Mouse (Mus musculus): Measurements from ENCODE around the gene Krtap8-1. TPM values are rescaled to one million over a fixed set of nuclear protein-coding genes. Genes with fewer than 3 reads are reported as not detected.

Gene Krtap8-1
- polyA plus RNA-seq (2016; fragmentation: Nextera tagmentation; extraction: Ambion mirVana) = not detected in 2 replicates

DNA sequence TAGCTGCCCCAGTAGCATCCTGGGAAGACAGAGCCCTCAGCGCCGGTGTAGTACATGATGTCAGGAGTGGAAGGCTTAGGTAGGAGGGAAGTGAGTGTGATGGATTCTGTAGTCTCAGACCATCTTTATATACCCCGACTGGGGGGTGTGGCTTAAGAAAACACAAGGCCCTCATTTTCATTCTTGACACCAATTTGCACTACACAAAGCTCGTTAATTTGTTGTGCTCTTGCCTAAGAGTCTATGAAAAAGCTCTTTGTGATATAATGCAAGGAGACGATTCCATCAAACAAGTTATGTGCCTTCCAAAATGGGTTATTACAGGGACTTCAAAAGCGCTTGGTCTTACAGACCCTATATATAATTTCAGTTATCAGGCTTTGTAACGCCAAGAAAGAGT is at the start of gene Krtap8-1:
Krtap8-1 (minus strand) TSS at position 101 of the 400 bp plus-strand sequence.
- no peaks in the 10 kb centered on the region for H3K27me3 ChIP-seq
- no peak within 1 kb of the TSS for H3K27ac ChIP-seq
- no peak for ATAC-seq (ENCODE audit: low FRiP score)
- H3K4me3 ChIP-seq (replicated peaks) = no peak within 1 kb of the TSS
- H3K4me1 ChIP-seq = no peaks in the 10 kb centered on the region
- no peaks in the 10 kb centered on the region for H3K36me3 ChIP-seq (replicated peaks)
- H3K4me2 ChIP-seq = no peak within 1 kb of the TSS
- no peaks in the 10 kb centered on the region for H3K9me3 ChIP-seq
- no peak within 1 kb of the TSS for H3K9ac ChIP-seq
- WGBS = 74% methylated on average over 7 of the region's 7 CpGs

DNA sequence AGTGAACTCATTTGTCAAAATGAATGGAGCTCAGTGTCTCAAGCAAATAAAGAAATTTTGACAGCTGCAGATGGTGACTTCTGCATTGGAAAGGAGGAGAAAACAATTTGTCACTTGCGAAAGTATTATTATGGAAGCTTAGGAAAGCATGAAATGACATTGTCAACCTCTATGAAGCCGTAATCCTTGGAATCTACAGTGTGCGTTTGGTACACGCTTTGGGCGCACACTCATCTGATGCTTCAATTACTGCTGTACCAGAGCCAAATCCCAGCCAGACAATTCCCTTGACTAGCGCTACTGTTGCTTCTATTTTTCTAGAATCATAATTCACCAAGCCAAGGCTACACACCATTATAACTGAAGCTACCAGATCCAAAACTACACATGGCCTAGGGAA is 49.6 kb upstream of the Krtap8-1 start:
- Histone ChIP-seq H3K4me2 (no peak overlapping the region), H3K4me1 (peaks cover 4% of the 10 kb centered on the region; the same call in 1 of the 2 replicates), H3K27ac (no peak overlapping the region), H3K36me3 (replicated peaks) (no peaks in the 10 kb centered on the region), H3K4me3 (replicated peaks) (no peak overlapping the region), H3K27me3 (no peaks in the 10 kb centered on the region), H3K9me3 (no peaks in the 10 kb centered on the region), H3K9ac (no peak overlapping the region)
- 90% methylated on average over 6 of the region's 6 CpGs for WGBS
- no peak for ATAC-seq (ENCODE audit: low FRiP score)

DNA sequence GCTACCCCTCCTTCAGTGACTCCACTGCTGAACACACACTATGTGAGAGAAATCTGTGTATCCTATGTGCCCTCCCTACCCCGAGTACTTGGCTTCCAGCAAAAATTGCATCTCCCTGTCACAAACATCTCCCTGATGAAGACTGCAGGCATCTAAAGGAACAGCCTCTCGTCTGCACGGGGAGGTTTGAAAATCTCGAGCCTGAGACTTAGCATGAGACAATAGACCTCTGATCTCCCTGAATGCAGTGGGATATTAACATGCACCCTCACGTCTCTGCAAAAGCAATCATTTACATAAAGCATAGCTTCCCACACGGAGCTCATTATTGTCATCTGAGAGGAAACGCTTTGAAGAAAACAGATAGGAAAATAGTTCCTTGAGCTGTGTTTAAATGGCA is 42.8 kb upstream of the Krtap8-1 start:
- Histone ChIP-seq H3K9ac (no peak overlapping the region), H3K4me3 (replicated peaks) (no peak overlapping the region), H3K4me1 (peaks cover 36% of the 10 kb centered on the region), H3K9me3 (no peaks in the 10 kb centered on the region), H3K27ac (peak overlapping the region; percentile 71), H3K27me3 (no peaks in the 10 kb centered on the region), H3K4me2 (peak overlapping the region; percentile 34), H3K36me3 (replicated peaks) (no peaks in the 10 kb centered on the region)
- WGBS = 9% methylated on average over 7 of the region's 7 CpGs
- ATAC-seq (ENCODE audit: low FRiP score) = peak; percentile 84

DNA sequence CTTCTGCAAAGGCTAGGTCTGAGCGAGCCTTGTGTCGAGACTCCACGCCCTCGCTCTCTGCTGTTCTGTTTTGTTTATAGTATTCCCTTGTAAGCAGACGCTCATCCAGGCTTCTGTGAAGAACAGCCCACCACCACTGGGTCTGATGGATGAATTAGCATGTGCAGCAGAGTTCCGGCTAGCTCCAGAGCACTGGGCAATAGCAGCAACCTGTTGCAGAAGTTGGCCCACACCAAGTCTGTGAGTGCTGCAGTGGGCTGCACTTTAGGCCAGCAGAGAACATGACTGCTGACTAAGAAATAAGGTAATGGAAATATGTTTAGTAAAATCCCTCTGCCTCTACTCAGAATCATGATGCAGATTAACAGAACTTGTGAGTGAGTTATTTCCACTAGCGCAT is 42.1 kb upstream of the Krtap8-1 start:
- Histone ChIP-seq H3K4me3 (replicated peaks) (no peak overlapping the region), H3K27ac (peak overlapping the region; percentile 71), H3K4me1 (peaks cover 36% of the 10 kb centered on the region), H3K27me3 (no peaks in the 10 kb centered on the region), H3K36me3 (replicated peaks) (no peaks in the 10 kb centered on the region), H3K9ac (0 out of 2 replicates have a peak overlapping the region, but pooled peaks have one; percentile 12), H3K9me3 (no peaks in the 10 kb centered on the region), H3K4me2 (0 out of 2 replicates have a peak overlapping the region, but pooled peaks have one; percentile 21)
- 44% methylated on average over 7 of the region's 7 CpGs for WGBS
- peak; percentile 58 for ATAC-seq (ENCODE audit: low FRiP score)

DNA sequence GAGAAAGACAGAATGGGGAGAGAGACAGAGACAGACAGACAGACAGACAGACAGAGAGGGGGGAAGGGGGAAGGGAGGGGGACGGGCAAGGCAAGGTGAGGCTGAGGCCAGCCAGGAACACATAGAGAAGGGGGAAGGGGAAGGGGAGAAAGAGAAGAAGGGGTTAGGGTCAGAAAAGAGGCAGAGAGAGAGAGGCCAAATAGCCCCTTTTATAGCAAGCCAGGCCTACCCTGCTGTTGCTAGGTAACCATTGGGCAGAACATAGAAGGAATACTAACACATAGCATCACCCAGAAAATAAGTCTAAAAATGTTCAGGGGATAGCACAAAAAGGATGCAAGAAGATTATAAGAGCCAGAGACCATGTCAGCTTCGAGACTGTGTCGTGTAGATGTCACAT is 40.6 kb upstream of the Krtap8-1 start:
- ATAC-seq (ENCODE audit: low FRiP score) = peak; percentile 33; the same call in 1 of the 2 replicates

DNA sequence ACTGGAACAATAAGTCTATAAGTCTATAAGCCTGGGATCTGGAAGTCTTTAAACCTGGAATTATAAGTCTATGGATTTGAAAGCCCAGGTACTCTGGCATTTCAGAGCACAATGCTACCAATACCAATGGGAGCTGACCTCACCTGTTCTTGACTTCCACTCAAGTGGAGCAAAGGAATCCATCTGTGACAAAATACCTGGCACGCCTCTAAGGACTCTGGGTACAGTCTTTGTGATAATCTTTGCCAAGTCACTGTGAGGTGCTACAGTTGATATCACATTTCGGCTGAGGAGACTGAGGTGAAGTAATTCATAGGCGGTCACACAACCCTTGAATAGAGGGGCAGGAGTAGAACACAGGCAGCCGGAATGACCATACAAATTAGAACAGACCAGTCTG is 33.2 kb upstream of the Krtap8-1 start:
- H3K9ac ChIP-seq = no peak overlapping the region
- no peak overlapping the region for H3K27ac ChIP-seq
- H3K4me3 ChIP-seq (replicated peaks) = no peak overlapping the region
- H3K4me1 ChIP-seq = no peaks in the 10 kb centered on the region
- no peaks in the 10 kb centered on the region for H3K27me3 ChIP-seq
- ATAC-seq (ENCODE audit: low FRiP score) = no peak
- no peak overlapping the region for H3K4me2 ChIP-seq
- H3K36me3 ChIP-seq (replicated peaks) = no peaks in the 10 kb centered on the region
- no peaks in the 10 kb centered on the region for H3K9me3 ChIP-seq
- 94% methylated on average over 4 of the region's 4 CpGs for WGBS

More for the DNA sequence above, 40.6 kb upstream of the Krtap8-1 start:
- H3K4me3 ChIP-seq (replicated peaks) = no peak overlapping the region
- H3K27ac ChIP-seq = peak overlapping the region; percentile 25; the same call in 1 of the 2 replicates
- no peaks in the 10 kb centered on the region for H3K27me3 ChIP-seq
- no peak overlapping the region for H3K4me2 ChIP-seq
- H3K9ac ChIP-seq = no peak overlapping the region
- H3K36me3 ChIP-seq (replicated peaks) = no peaks in the 10 kb centered on the region
- no peaks in the 10 kb centered on the region for H3K9me3 ChIP-seq
- 65% methylated on average over 3 of the region's 3 CpGs for WGBS
- H3K4me1 ChIP-seq = peaks cover 36% of the 10 kb centered on the region

DNA sequence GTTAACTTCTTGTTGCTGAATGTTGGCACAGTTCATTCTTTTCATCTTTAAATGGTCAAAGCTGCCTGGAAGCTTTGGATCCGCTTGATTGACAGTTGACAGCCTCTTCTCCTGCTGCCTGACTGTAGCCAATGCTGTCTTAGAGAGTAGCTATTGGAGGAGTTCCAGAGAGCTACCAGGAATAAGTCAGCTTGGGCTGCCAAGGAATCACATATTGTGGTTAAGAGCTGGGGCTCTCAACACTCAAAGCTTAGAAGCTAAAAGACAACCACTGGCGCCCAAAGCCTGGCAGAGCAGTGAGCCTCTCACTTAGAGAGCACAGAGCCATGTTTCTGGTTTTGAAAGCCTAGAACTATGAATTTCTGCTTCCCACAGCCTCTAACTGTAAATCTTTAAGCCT is 32.8 kb upstream of the Krtap8-1 start:
- 93% methylated on average over 2 of the region's 2 CpGs for WGBS
- ATAC-seq (ENCODE audit: low FRiP score) = no peak
- Histone ChIP-seq H3K4me3 (replicated peaks) (no peak overlapping the region), H3K36me3 (replicated peaks) (no peaks in the 10 kb centered on the region), H3K4me2 (no peak overlapping the region), H3K27me3 (no peaks in the 10 kb centered on the region), H3K4me1 (no peaks in the 10 kb centered on the region), H3K9ac (no peak overlapping the region), H3K27ac (no peak overlapping the region), H3K9me3 (no peaks in the 10 kb centered on the region)

DNA sequence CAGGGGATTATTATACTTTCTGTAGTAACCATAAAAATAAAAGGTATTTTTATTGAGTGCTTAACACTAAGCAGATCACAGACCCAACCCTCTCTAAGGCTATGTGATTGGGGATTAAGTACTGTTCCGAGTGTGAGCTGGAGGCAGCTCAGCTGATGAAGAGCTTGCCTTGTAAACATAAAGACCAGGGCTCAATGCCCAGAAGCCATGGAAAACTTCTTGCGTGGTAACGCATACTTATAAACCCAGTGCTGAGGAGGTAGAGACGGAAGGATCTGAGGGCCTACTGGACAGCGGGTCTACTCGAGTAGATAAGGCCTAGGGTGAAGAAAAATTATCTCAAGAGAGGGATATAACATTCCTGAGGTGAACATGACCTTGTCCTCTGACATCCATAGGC is 32.3 kb upstream of the Krtap8-1 start:
- Histone ChIP-seq H3K4me3 (replicated peaks) (no peak overlapping the region), H3K4me1 (no peaks in the 10 kb centered on the region), H3K9ac (no peak overlapping the region), H3K9me3 (no peaks in the 10 kb centered on the region), H3K27ac (no peak overlapping the region), H3K27me3 (no peaks in the 10 kb centered on the region), H3K36me3 (replicated peaks) (no peaks in the 10 kb centered on the region), H3K4me2 (no peak overlapping the region)
- no peak for ATAC-seq (ENCODE audit: low FRiP score)
- 81% methylated on average over 6 of the region's 6 CpGs for WGBS

DNA sequence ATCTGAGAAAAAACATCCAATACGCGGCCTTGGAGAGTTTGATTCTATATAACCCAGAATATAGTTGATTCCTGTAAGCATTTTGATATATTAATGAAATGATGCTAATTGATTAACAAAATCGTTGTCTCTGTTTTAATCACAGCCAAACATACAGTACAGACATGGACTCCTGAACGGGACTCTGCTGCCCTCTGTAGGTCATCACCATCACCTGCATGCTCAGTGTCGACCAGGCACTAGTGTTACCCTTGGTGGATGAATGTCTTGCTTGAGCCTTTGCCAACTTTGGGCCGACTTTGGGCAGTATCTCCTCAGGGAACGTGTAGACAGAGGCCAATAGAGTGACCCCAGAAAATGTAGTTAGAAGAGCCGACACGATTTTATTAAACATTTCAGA is 29.9 kb upstream of the Krtap8-1 start:
- Histone ChIP-seq H3K27me3 (no peaks in the 10 kb centered on the region), H3K36me3 (replicated peaks) (no peaks in the 10 kb centered on the region), H3K4me2 (no peak overlapping the region), H3K9me3 (no peaks in the 10 kb centered on the region), H3K4me1 (peaks cover 3% of the 10 kb centered on the region; the same call in 1 of the 2 replicates), H3K9ac (no peak overlapping the region), H3K27ac (no peak overlapping the region), H3K4me3 (replicated peaks) (no peak overlapping the region)
- 67% methylated on average over 9 of the region's 9 CpGs for WGBS
- peak; percentile 69; the same call in 1 of the 2 replicates for ATAC-seq (ENCODE audit: low FRiP score)

DNA sequence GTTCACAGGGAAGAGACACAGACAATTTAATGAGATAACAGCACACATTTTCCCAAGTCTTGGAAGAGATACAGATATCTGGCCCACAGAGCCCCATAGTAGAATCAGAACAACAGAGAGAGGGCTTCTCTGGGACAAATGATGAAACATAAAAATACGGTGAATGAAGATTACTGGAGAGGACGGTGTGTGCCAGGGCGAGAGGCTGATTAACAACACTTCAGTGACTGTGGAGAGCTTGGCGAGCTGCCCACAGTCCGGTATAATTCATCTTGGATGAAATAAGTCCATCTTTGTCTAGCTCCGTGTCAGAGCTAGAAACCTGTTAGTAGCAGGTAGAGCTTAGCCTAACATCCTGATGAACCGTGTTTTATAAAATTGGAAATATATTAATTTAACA is 25.7 kb upstream of the Krtap8-1 start:
- H3K27ac ChIP-seq = no peak overlapping the region
- no peaks in the 10 kb centered on the region for H3K9me3 ChIP-seq
- 64% methylated on average over 7 of the region's 7 CpGs for WGBS
- ATAC-seq (ENCODE audit: low FRiP score) = peak; percentile 15; the same call in 1 of the 2 replicates
- no peaks in the 10 kb centered on the region for H3K36me3 ChIP-seq (replicated peaks)
- no peaks in the 10 kb centered on the region for H3K27me3 ChIP-seq
- no peak overlapping the region for H3K4me2 ChIP-seq
- no peak overlapping the region for H3K4me3 ChIP-seq (replicated peaks)
- peaks cover 3% of the 10 kb centered on the region; the same call in 1 of the 2 replicates for H3K4me1 ChIP-seq
- no peak overlapping the region for H3K9ac ChIP-seq

DNA sequence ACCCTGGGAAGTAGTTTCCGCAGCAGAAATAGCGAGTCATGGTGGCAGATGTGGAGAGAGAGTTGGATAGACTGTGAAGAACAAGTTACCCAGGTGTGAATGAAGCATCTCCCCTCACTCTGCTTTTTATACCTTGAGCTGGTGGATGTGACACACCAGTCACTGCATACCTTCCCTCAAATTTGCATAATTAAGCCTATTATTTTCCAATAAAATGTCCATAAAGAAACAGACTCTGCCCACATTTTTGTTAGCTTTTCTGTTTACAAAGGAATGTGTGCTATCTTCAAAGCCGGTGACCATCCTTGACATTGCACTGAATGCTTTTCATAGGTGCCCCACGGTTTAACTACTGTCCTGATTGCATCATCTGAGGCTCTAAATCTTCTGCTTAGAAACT is 20.5 kb upstream of the Krtap8-1 start, which contains the start of gene Krtap7-1:
Krtap7-1 (minus strand) TSS at position 101 of the 400 bp plus-strand sequence.
- H3K9ac ChIP-seq = no peak within 1 kb of the TSS
- H3K4me3 ChIP-seq (replicated peaks) = no peak within 1 kb of the TSS
- peaks cover under 1% of the 10 kb centered on the region; the same call in 1 of the 2 replicates for H3K4me1 ChIP-seq
- H3K27me3 ChIP-seq = no peaks in the 10 kb centered on the region
- no peaks in the 10 kb centered on the region for H3K9me3 ChIP-seq
- no peak within 1 kb of the TSS for H3K4me2 ChIP-seq
- WGBS = 92% methylated on average over 4 of the region's 4 CpGs
- H3K36me3 ChIP-seq (replicated peaks) = no peaks in the 10 kb centered on the region
- H3K27ac ChIP-seq = no peak within 1 kb of the TSS
- ATAC-seq (ENCODE audit: low FRiP score) = no peak

DNA sequence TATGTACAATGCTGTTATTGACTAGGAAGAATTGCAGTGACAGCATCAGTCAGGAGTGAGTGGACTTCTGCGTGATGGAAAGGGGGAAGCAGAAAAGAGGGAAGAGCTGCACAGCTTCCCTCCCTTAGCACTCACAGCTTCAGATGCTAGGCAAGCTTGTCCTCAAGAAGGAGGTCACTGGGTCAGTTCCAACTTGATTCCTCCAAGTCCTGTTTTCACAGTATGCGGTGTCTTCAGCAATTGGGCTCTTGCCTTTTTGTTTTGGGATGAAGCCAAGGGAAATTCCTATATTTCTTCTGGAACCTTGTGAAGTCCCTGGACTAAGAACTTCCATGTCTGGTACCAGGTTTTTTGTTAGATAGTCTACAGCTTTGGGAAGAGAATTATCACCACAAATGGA is 15.8 kb upstream of the Krtap8-1 start:
- Histone ChIP-seq H3K27me3 (no peaks in the 10 kb centered on the region), H3K27ac (no peak overlapping the region), H3K9ac (no peak overlapping the region), H3K4me2 (no peak overlapping the region), H3K4me1 (no peaks in the 10 kb centered on the region), H3K36me3 (replicated peaks) (no peaks in the 10 kb centered on the region), H3K9me3 (no peaks in the 10 kb centered on the region), H3K4me3 (replicated peaks) (no peak overlapping the region)
- ATAC-seq (ENCODE audit: low FRiP score) = no peak
- WGBS = 87% methylated on average over 2 of the region's 2 CpGs

DNA sequence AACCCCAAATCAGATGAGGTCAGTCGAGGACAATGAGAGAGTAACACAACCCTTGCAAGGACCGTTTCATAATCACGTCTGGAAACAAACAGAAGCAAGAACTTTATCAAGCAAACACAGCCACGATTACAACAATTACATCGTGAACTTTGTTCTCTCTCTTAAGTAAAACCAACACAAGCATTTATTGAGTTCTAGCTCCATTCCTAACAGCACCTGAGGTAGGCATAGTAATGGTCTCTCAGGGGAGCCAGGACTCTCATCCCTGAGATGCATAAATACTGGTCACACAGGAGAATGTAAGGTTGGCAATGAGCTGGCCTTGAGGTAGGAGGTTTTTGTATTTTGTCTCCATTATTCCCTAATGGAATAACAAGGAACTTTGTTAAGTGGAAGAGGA is 14.1 kb upstream of the Krtap8-1 start:
- H3K9me3 ChIP-seq = no peaks in the 10 kb centered on the region
- ATAC-seq (ENCODE audit: low FRiP score) = no peak
- H3K9ac ChIP-seq = no peak overlapping the region
- H3K4me3 ChIP-seq (replicated peaks) = no peak overlapping the region
- H3K27ac ChIP-seq = no peak overlapping the region
- WGBS = 91% methylated on average over 5 of the region's 5 CpGs
- 0 out of 2 replicates have a peak, but pooled peaks cover 4% of the 10 kb centered on the region for H3K4me1 ChIP-seq
- H3K27me3 ChIP-seq = no peaks in the 10 kb centered on the region
- H3K4me2 ChIP-seq = no peak overlapping the region
- H3K36me3 ChIP-seq (replicated peaks) = no peaks in the 10 kb centered on the region
